Mouse (Mus musculus): Measurements from ENCODE around the gene Mettl3.

Gene Mettl3

GRCm38 (mm10) chr14:52284191-52284590, 20.7 kb downstream of the Mettl3 start:
- no peak for DNase-seq (ENCODE audit: low spot score)

GRCm38 (mm10) chr14:52283629-52284028, 21.3 kb downstream of the Mettl3 start:
- DNase-seq (ENCODE audit: low spot score) = no peak

DNA sequence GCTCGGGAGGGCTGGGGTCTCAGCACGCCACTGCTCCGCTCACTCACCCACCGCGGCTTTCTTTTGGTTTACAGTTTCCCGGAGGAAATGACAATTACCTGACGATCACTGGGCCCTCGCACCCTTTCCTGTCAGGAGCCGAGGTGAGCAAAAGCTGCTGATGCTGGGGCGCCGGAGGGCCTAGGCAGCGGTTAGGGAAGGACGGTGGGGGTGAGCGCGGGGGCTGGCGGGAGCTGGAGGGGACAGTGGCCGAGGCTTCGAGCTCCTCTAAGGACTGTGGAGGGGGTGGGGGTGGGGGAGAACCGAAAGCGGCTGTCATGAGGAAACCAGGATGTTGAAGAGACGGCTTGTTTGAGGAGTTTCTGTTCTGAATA, 25.2 kb downstream of the Mettl3 start:
- no peak for DNase-seq (ENCODE audit: low spot score)

DNA sequence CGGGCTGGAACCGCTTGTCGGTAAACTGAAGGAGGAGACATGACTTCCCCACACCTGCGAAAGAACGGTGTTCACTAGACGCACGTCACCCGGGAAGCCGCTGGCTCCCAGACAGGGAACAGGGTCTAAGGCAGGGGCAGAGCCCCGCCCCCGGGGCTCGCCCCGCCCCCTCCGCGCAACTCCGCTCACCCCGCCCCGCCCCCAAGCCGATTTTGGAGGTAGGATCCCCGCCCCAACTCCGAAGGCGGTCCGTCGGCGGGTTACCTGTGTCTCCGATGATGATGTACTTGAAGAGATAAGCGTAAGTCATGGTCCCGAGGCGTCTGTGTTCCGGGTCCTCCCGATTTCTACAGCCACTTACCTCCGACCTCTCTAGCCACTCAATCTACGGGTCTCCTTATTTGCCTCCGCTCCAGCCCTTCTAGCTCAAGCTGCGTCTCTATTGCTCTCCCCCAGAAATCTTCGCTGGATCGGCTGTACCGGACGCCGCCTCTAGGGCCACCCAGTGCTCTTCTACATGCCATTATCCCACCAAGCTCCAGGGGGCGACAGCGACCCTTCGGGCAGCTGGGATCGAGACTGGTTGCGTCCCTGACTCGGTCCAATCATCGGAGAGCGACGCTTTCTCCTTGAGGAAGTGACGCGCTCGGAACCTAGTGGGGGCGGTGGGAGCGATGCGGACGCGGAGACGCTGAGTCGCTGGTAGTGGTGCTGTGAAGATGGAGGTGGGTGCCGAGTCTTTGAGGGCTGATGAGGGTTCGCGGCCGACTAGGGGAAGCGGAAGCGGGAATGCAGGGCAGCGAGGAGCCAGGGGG, 25.8 kb downstream of the Mettl3 start, which contains the start of the genes Tox4 and Rab2b:
Gene Tox4, plus strand, starts transcription at position 215 of the 815 bp plus-strand sequence.
Gene Rab2b, minus strand, starts transcription at position 614 of the 815 bp plus-strand sequence.
- DNase-seq (ENCODE audit: low spot score) = peak; percentile 99

DNA sequence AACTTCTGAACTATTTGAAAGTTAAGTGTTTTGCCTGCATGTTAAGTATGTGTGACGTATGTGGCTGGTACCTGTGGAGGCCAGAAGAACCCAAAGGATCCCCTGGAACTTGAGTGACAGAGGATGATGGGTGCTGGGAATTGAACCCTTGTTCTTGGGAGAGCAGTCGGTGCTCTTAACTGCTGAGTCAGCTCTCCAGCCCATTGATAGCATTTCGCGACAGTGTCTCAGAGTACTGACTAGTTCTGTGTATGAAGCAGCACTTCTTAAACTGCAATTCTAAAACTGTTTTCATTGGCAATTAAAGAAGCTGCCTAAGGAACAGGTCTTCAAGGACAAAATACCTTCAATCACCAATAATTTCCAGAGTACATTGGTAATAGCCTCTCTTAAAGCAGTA, 27.7 kb downstream of the Mettl3 start:
- DNase-seq (ENCODE audit: low spot score) = no peak

DNA sequence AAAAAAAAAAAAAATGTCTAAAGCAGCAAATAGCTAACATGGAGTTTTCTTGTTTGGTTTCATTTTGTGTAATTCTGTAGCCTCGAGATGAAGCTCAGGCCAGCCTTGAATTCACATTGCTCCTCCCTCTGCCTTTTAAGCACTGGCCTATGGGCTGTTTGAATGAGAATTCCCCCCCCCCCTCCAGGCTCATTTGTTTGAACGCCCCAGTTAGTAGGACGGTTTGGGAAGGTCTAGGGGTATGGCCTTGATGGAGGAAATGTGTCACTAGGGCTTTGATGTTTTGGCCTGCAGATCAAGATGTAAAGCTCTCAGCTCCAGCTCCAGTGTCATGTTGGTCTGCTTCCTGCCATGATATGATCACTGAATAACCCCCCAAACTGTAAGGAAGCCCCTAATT, 32.1 kb downstream of the Mettl3 start:
- DNase-seq (ENCODE audit: low spot score) = no peak

DNA sequence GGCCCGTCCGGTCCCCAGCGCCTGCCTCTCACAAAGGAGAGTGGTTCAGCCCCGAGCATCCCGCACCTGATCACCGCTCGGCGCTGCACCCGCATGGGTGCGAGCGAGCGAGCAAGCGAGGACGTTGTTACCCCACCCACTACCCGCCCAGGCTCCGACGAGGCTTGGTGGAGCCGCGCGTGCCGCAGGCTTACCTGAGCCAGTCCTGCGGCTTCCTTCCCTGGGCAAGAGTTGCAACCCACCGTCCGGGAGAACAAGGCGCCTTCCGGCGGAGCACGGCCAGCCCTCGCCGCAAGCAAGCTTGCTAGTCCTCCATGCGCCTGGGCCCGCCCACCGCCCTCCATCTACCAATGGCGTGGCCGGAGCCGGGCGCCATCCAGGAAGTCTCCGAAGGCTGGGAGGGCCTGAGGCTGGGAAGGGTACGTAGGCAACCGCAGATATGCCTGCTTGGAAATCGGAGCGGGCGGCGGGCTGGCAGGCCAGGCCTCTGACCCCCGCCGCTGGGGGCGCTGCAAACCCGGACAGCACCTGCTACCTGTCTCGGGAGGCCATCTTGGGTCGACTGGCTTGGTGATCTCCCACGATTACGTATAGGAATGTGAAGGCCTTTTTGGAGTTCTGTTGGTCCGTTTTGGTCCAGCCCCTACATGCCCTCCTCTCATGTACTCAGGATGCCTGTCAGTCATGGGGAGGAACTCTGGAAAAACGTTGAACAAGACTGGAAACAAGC, 47.3 kb downstream of the Mettl3 start, which contains the start of gene Chd8:
Gene Chd8, minus strand, starts transcription at position 297 of the 730 bp plus-strand sequence.
- DNase-seq (ENCODE audit: low spot score) = peak; percentile 99

GRCm38 (mm10) chr14:52256311-52257175, 48.4 kb downstream of the Mettl3 start:
- DNase-seq (ENCODE audit: low spot score) = peak; percentile 15

GRCm38 (mm10) chr14:52246129-52246528, 58.8 kb downstream of the Mettl3 start:
- DNase-seq (ENCODE audit: low spot score) = no peak

Data from T-cell, adult 2 months (primary cell).